Mouse (Mus musculus): Measurements from ENCODE around the gene Rln3.

DNA sequence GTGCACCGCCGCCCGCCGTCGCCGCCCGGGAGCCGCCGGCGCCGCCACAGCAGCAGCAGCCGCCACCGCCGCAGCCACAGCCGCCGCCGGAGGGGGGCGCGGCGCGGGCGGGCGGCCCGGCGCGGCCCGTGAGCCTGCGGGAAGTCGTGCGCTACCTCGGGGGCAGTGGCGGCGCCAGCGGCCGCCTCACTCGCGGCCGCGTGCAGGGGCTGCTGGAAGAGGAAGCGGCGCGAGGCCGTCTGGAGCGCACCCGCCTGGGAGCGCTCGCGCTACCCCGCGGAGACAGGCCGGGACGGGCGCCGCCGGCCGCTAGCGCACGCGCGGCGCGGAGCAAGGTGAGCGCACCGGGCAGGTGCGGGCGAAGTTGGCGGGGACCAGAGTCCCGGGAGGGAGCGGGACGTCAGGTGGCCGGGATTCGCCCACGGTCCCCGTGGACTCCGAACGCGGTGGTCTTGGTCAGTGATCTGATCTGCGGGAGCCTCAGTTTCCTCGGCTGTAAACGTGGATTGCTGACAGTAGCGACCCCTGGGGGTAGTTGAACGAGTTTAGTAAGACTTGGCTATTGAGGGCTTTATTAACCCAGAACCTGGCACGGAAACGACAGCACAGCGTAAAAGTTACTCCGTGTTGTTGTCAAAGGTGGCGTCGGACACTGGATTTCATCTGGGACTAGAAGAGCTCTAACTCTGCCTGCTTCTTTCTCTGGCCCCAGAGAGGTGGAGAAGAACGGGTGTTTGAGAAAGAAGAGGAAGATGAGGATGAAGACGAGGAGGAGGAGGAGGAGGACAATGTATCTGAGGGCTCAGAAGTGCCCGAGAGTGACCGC lies 46.4 kb downstream of the Rln3 start:
- TF ChIP-seq GATA1 (IDR thresholded peaks at IDR 0.05; ENCODE audit: borderline replicate concordance, low read length) (no peak), FLI1 (IDR thresholded peaks at IDR 0.05; ENCODE audit: low read length) (no peak)

All from megakaryocyte, embryonic 14.5 days (primary cell).